Mouse (Mus musculus): Measurements from ENCODE around the gene Tma7.

GRCm38 (mm10) chr9:109125481-109125880 lies 43.1 kb upstream of the Tma7 start:
- no peak for TF ChIP-seq CTCF (IDR thresholded peaks at IDR 0.05; ENCODE audit: borderline replicate concordance, extremely low read depth, insufficient read depth, insufficient read length)
- TF ChIP-seq POLR2A (IDR thresholded peaks at IDR 0.05; ENCODE audit: borderline replicate concordance, extremely low read depth, insufficient read depth, insufficient read length, poor library complexity, severe bottlenecking): no peak
